ENCODE assay signal across 8 mouse cellular contexts in the genomic region with DNA sequence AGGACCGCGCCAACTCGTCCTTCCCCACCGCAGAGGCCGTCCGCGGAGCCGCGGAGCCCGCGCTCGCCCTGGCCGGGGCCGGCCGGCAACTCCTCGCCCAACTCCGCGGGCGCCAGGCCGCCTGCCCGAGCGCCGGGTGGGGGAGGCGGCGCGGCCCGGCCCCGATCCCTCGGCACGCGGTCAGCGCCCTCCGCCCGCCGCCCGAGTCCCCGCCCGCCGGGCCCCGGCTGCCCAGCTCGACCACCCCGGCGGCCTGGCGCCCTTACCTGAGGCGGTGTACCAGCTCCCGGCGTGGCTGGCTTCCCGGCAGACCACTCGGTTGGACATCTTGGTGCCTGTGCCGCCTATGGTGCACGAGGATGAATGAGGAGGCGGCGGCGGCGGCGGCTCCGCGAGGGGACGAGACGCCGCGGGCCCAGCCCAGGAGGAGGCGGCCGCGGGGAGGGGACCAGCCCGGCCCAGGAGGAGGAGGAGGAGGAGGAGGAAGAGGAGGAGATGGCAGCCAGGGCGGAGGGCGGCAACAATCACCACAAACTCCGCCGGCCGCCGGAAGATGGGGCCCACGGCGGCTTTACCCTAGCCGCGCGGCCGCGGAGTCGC. TPM values are rescaled to one million over a fixed set of nuclear protein-coding genes. Genes with fewer than 3 reads are reported as not detected.
DNase-seq lines count a peak whose midpoint lies in the region; ATAC-seq lines count a peak whose summit lies in the region.

No protein-coding gene starts in this region.

- peak overlapping the region; percentile 98 for H3K27ac ChIP-seq in intestine, embryonic 16.5 days (ENCODE audit: low read length)
- peak overlapping the region; percentile 99 for H3K27ac ChIP-seq in midbrain, embryonic 10.5 days (replicated peaks)

- under 1% methylated on average over 63 of the region's 80 CpGs for WGBS in intestine, embryonic 16.5 days
- WGBS in midbrain, embryonic 10.5 days: under 1% methylated on average over 70 of the region's 80 CpGs

- H3K4me2 ChIP-seq in intestine, embryonic 16.5 days (ENCODE audit: low read depth, low read length): peak overlapping the region; percentile 80

- no peaks in the 10 kb centered on the region for H3K9me3 ChIP-seq in intestine, embryonic 16.5 days (ENCODE audit: control insufficient read depth, low read length)
- H3K9me3 ChIP-seq in midbrain, embryonic 10.5 days (replicated peaks): no peaks in the 10 kb centered on the region

- peak overlapping the region; percentile 95 for H3K9ac ChIP-seq in intestine, embryonic 16.5 days (ENCODE audit: low read depth, low read length)

- no peaks in the 10 kb centered on the region for H3K27me3 ChIP-seq in intestine, embryonic 16.5 days (replicated peaks; ENCODE audit: control insufficient read depth, insufficient read depth, low read length)
- H3K27me3 ChIP-seq in midbrain, embryonic 10.5 days (ENCODE audit: low read depth, poor library complexity, severe bottlenecking): no peaks in the 10 kb centered on the region

- H3K4me3 ChIP-seq in intestine, embryonic 16.5 days (ENCODE audit: low read length): peak overlapping the region; percentile 95
- H3K4me3 ChIP-seq in midbrain, embryonic 10.5 days: peak overlapping the region; percentile 97

- H3K4me1 ChIP-seq in intestine, embryonic 16.5 days (ENCODE audit: control insufficient read depth, insufficient read depth, low read length): peaks cover 12% of the 10 kb centered on the region
- H3K4me1 ChIP-seq in midbrain, embryonic 10.5 days: peaks cover 27% of the 10 kb centered on the region

- H3K36me3 ChIP-seq in intestine, embryonic 16.5 days (ENCODE audit: control insufficient read depth, insufficient read depth, low read length): 0 out of 2 replicates have a peak, but pooled peaks cover 3% of the 10 kb centered on the region
- H3K36me3 ChIP-seq in midbrain, embryonic 10.5 days: peaks cover 20% of the 10 kb centered on the region

- DNase-seq in adrenal gland, adult 18-20 months (ENCODE audit: low spot score in 2 of 2): peak; percentile 80 to 83
- peak; percentile 85 for DNase-seq in embryo, embryonic 11 days
- DNase-seq in gastrocnemius, postnatal 36 days: peak; percentile 76 to 82
- DNase-seq in left cerebral cortex, postnatal 4 days: peak; percentile 74
- peak; percentile 83 for DNase-seq in midbrain, embryonic 10.5 days (ENCODE audit: low spot score)
- DNase-seq in right cerebral cortex, postnatal 4 days: peak; percentile 71
- peak; percentile 93 for DNase-seq in yolk sac, embryonic 10.5 days (ENCODE audit: low spot score)

- ATAC-seq in intestine, embryonic 16.5 days: peak; percentile 94

- intact Hi-C loops in gastrocnemius, postnatal 36 days (cut with DNase I): loop anchor here (5.0 kb wide), 1 partner anchor 97 kb away; no protein-coding TSS in a partner anchor
- intact Hi-C loops in left cerebral cortex, postnatal 4 days (cut with DNase I): no loop called here

RNA-seq across cellular contexts. Expression of a gene that starts 0.8 kb away (rescaled TPM):
- 100 to 1,000 TPM in 1 of 2 experiments, 10 to 100 TPM in 1; 76.5 to 101 TPM for total RNA-seq in adrenal gland, adult 18-20 months (2021)
- total RNA-seq in gastrocnemius, postnatal 36 days (2021): 10 to 100 TPM; 53.7 to 54.6 TPM
- polyA plus RNA-seq in intestine, embryonic 16.5 days (2015; fragmentation: Nextera tagmentation; extraction: Ambion mirVana): 63.6 and 70.2 TPM in 2 replicates
- 10 to 100 TPM; 72.2 to 80.8 TPM for total RNA-seq in left cerebral cortex, postnatal 4 days (2021)
- polyA plus RNA-seq in midbrain, embryonic 10.5 days (2016; fragmentation: Nextera tagmentation; extraction: Ambion mirVana): 92.2 and 99.8 TPM in 2 replicates

RNA-seq across cellular contexts. Expression of a gene that starts 29.2 kb away (rescaled TPM):
- 10 to 100 TPM; 70.1 to 77.2 TPM for total RNA-seq in adrenal gland, adult 18-20 months (2021)
- total RNA-seq in gastrocnemius, postnatal 36 days (2021): 10 to 100 TPM; 44.7 to 47.3 TPM
- 216 and 246 TPM in 2 replicates for polyA plus RNA-seq in intestine, embryonic 16.5 days (2015; fragmentation: Nextera tagmentation; extraction: Ambion mirVana)
- total RNA-seq in left cerebral cortex, postnatal 4 days (2021): 10 to 100 TPM; 73.7 to 74.0 TPM
- 279 and 306 TPM in 2 replicates for polyA plus RNA-seq in midbrain, embryonic 10.5 days (2016; fragmentation: Nextera tagmentation; extraction: Ambion mirVana)

RNA-seq across cellular contexts. Expression of a gene that starts 44.3 kb away (rescaled TPM):
- 10 to 100 TPM; 28.6 to 30.5 TPM for total RNA-seq in adrenal gland, adult 18-20 months (2021)
- total RNA-seq in gastrocnemius, postnatal 36 days (2021): 10 to 100 TPM; 41.3 to 44.0 TPM
- polyA plus RNA-seq in intestine, embryonic 16.5 days (2015; fragmentation: Nextera tagmentation; extraction: Ambion mirVana): 8.5 and 8.8 TPM in 2 replicates
- 100 to 1,000 TPM; 131 to 141 TPM for total RNA-seq in left cerebral cortex, postnatal 4 days (2021)
- polyA plus RNA-seq in midbrain, embryonic 10.5 days (2016; fragmentation: Nextera tagmentation; extraction: Ambion mirVana): 12.8 and 15.2 TPM in 2 replicates

Comparison
In these comparisons a context has a peak if more than half of its experiments do, and no peak if none do; other contexts are left out.
1. Peak in every context shown above with its lines: DNase-seq, ATAC-seq, H3K4me3 ChIP-seq and H3K27ac ChIP-seq.